Mouse (Mus musculus): ENCODE data around the gene Mmp23.

DNA sequence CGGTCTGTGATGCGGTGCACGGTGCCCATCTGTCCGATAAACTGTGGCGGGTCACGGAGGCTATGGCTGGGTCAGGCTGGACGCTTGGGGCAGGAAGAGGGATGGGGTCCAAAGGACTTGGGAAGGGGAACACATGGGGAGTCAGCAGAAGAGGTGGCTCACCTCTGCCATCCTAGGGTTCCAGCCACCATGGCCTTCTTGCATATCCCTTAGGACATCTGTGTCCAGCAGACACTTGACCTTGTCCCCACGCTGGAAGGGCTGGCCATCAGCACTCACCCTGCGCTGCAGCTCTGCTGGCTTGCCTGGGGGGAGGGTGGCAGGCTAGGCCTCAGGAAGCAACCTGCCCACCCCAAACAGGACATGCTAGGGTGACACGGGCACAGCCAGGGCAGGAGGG lies 5.8 kb upstream of the Mmp23 start:
- TF ChIP-seq POLR2A (IDR thresholded peaks at IDR 0.05; ENCODE audit: borderline replicate concordance, low read depth, low read length) (no peak), CTCF (IDR thresholded peaks at IDR 0.05; ENCODE audit: low read depth, low read length) (no peak)

Measured in bone marrow macrophage, adult 2 months (primary cell).